Mouse (Mus musculus): ENCODE data around the gene Strn4.

GRCm38 (mm10) chr7:16845820-16846167, 30.1 kb downstream of the Strn4 start:
- TF ChIP-seq TAL1 (IDR thresholded peaks at IDR 0.05; ENCODE audit: low read length) (no peak), GATA1 (IDR thresholded peaks at IDR 0.05; ENCODE audit: low read length) (no peak)

All from erythroblast, embryonic 14.5 days (primary cell).